ENCODE assay signal across 18 mouse cellular contexts in genomic region chrX:77733930-77734536, GRCm38 (mm10).
A peak's percentile ranks its signal among the peaks of the same experiment; 100 is the strongest.
DNase-seq lines count a peak whose midpoint lies in the region; ATAC-seq lines count a peak whose summit lies in the region.
"Had no signal": no experiment of that assay in that cellular context is flagged by ENCODE, and none has a peak within 500 bp of the region (broad histone marks: within the 10 kb centered on the region; RNA-seq: fewer than 3 reads in every experiment).

No protein-coding gene starts in this region.

- no peaks in the 10 kb centered on the region for H3K9me3 ChIP-seq in kidney, embryonic 15.5 days (replicated peaks)
- no peaks in the 10 kb centered on the region for H3K9me3 ChIP-seq in forebrain, embryonic 16.5 days (ENCODE audit: control insufficient read depth, low read length)
- H3K9me3 ChIP-seq: embryonic facial prominence, embryonic 13.5 days; limb, embryonic 15.5 days; megakaryocyte, embryonic 14.5 days had no signal

- peak; percentile 29 to 33 for DNase-seq in adrenal gland, adult (ENCODE audit: inconsistent age in 2 of 2, low spot score in 1 of 2)
- DNase-seq in adrenal gland, postnatal 25 days = no peak
- no peak for DNase-seq in kidney, adult 11 months
- DNase-seq in 416B (ENCODE audit: low read depth) = peak; percentile 37
- DNase-seq in gastrocnemius, postnatal 14 days = no peak
- no peak for DNase-seq in left cerebral cortex, postnatal 4 days
- DNase-seq: cerebellum, adult 8-10 months; heart, adult 11 months; heart, postnatal 4 days; kidney, postnatal 36 days; lung, postnatal 14 days; right cerebral cortex, postnatal 4 days; thymus, postnatal 36 days had no signal

- no peaks in the 10 kb centered on the region for H3K27me3 ChIP-seq in kidney, embryonic 15.5 days
- H3K27me3 ChIP-seq in forebrain, embryonic 16.5 days (replicated peaks; ENCODE audit: control insufficient read depth, insufficient read depth, low read length) = no peaks in the 10 kb centered on the region
- H3K27me3 ChIP-seq: embryonic facial prominence, embryonic 13.5 days; limb, embryonic 15.5 days had no signal

- H3K36me3 ChIP-seq in kidney, embryonic 15.5 days = no peaks in the 10 kb centered on the region
- H3K36me3 ChIP-seq in forebrain, embryonic 16.5 days (ENCODE audit: control insufficient read depth, insufficient read depth) = no peaks in the 10 kb centered on the region
- H3K36me3 ChIP-seq: embryonic facial prominence, embryonic 13.5 days; limb, embryonic 15.5 days had no signal

- H3K4me1 ChIP-seq in kidney, embryonic 15.5 days = no peaks in the 10 kb centered on the region
- no peaks in the 10 kb centered on the region for H3K4me1 ChIP-seq in forebrain, embryonic 16.5 days (replicated peaks; ENCODE audit: control insufficient read depth, insufficient read depth, low read length)
- H3K4me1 ChIP-seq: embryonic facial prominence, embryonic 13.5 days; limb, embryonic 15.5 days; megakaryocyte, embryonic 14.5 days had no signal

- no peak overlapping the region for H3K4me3 ChIP-seq in kidney, embryonic 15.5 days (replicated peaks)
- H3K4me3 ChIP-seq in forebrain, embryonic 16.5 days (replicated peaks; ENCODE audit: low read length) = no peak overlapping the region
- H3K4me3 ChIP-seq: embryonic facial prominence, embryonic 13.5 days; limb, embryonic 15.5 days; megakaryocyte, embryonic 14.5 days had no signal

- 0 out of 2 replicates have a peak, but pooled peaks have one; percentile 52 for ATAC-seq in kidney, embryonic 15.5 days (replicated peaks; ENCODE audit: low FRiP score)
- 0 out of 2 replicates have a peak, but pooled peaks have one; percentile 33 for ATAC-seq in forebrain, embryonic 16.5 days

- intact Hi-C loops in gastrocnemius, postnatal 14 days (cut with DNase I; ENCODE audit: low total_unique reads) = no loop called here
- intact Hi-C loops in left cerebral cortex, postnatal 4 days (cut with DNase I) = no loop called here

- H3K9ac ChIP-seq in kidney, embryonic 15.5 days = no peak overlapping the region
- H3K9ac ChIP-seq in forebrain, embryonic 16.5 days (replicated peaks; ENCODE audit: low read depth, low read length) = no peak overlapping the region
- H3K9ac ChIP-seq: embryonic facial prominence, embryonic 13.5 days; limb, embryonic 15.5 days had no signal

- 47% methylated on average over 9 of the region's 9 CpGs for WGBS in kidney, embryonic 15.5 days
- WGBS in forebrain, embryonic 16.5 days = 53% methylated on average over 9 of the region's 9 CpGs

- H3K27ac ChIP-seq in kidney, embryonic 15.5 days = no peak overlapping the region
- no peak overlapping the region for H3K27ac ChIP-seq in forebrain, embryonic 16.5 days (ENCODE audit: low read length)
- H3K27ac ChIP-seq: embryonic facial prominence, embryonic 13.5 days; limb, embryonic 15.5 days had no signal

- H3K4me2 ChIP-seq in kidney, embryonic 15.5 days = no peak overlapping the region
- H3K4me2 ChIP-seq in forebrain, embryonic 16.5 days (ENCODE audit: low read length) = no peak overlapping the region
- H3K4me2 ChIP-seq: embryonic facial prominence, embryonic 13.5 days; limb, embryonic 15.5 days had no signal

Comparison
In these comparisons a context has a peak if more than half of its experiments do, and no peak if none do; other contexts are left out.
1. DNase-seq: peak in adrenal gland, adult (2 of 2) and 416B (single experiment); none in adrenal gland, postnatal 25 days (single experiment), kidney, adult 11 months (single experiment), gastrocnemius, postnatal 14 days (single experiment) and left cerebral cortex, postnatal 4 days (single experiment).